Mouse (Mus musculus) hindbrain, postnatal 0 days (tissue): ENCODE data around the gene Naglu. TPM values are rescaled to one million over a fixed set of nuclear protein-coding genes. Genes with fewer than 3 reads are reported as not detected.
A peak's percentile ranks its signal among the peaks of the same experiment; 100 is the strongest.

Source experiments
- ATAC-seq: fragments of 200-750 bp; cut with Nextera tagmentation; 2 replicates; pipeline ENCODE4 v1.8.0; 2017; ENCODE audit warnings: mild to moderate bottlenecking, moderate TSS enrichment, moderate library complexity
- DNase-seq: peaks from one replicate; pipeline ENCODE4 v3.0.0-alpha.2; 2015; ENCODE audit warnings: low spot score
- H3K27ac ChIP-seq: fragments of 300-500 bp; sonication (generic); 2 replicates; pipeline ENCODE4 v1.5.1; 2014; ENCODE audit warnings: mild to moderate bottlenecking
- H3K27me3 ChIP-seq: fragments of 300-500 bp; sonication (generic); 2 replicates; pipeline ENCODE4 v1.6.1; 2014; ENCODE audit warnings: low read length, mixed read lengths; ENCODE audit not compliant: insufficient read depth
- H3K36me3 ChIP-seq: fragments of 300-500 bp; sonication (generic); 2 replicates; pipeline ENCODE4 v1.6.1; 2014; ENCODE audit warnings: low read length, mixed read lengths; ENCODE audit not compliant: insufficient read depth
- H3K4me1 ChIP-seq: fragments of 300-500 bp; sonication (generic); 2 replicates; pipeline ENCODE4 v1.6.1; 2014; ENCODE audit warnings: antibody characterized with exemption, low read length, mixed read lengths; ENCODE audit not compliant: insufficient read depth
- H3K4me2 ChIP-seq: fragments of 300-500 bp; sonication (generic); 2 replicates; pipeline ENCODE4 v1.6.1; 2014; ENCODE audit warnings: low read depth, mild to moderate bottlenecking, low read length, moderate library complexity, mixed read lengths
- H3K4me3 ChIP-seq: fragments of 300-500 bp; sonication (generic); 2 replicates; pipeline ENCODE4 v1.5.1; 2014; ENCODE audit warnings: low read length
- H3K9ac ChIP-seq: fragments of 300-500 bp; sonication (generic); replicated peaks from 2 replicates; pipeline ENCODE4 v1.6.1; 2014; ENCODE audit warnings: mild to moderate bottlenecking, low read length, moderate library complexity, mixed read lengths
- H3K9me3 ChIP-seq: fragments of 300-500 bp; sonication (generic); 2 replicates; pipeline ENCODE4 v1.6.1; 2016; ENCODE audit warnings: low read length, mixed read lengths
- CTCF ChIP-seq: IDR thresholded peaks from 2 replicates; pipeline ENCODE4 v1.5.1; 2016; ENCODE audit warnings: antibody characterized with exemption, control low read depth, low read depth
- WGBS: fragments of 180-500 bp; shearing (Covaris S2); extraction: QIAGEN DNeasy Blood & Tissue Kit; methylation state at CpG from one replicate; pipeline ENCODE4 v1.1.7; 2014; 5-methylcytosine and 5-hydroxymethylcytosine counted together
- polyA plus RNA-seq: library from polyadenylated mRNA; unstranded; fragments of >200 nt; fragmentation: Nextera tagmentation; extraction: Ambion mirVana; gene quantifications from 2 replicates; pipeline ENCODE4 v1.2.1, GENCODE M21; 2015
- total RNA-seq: library from RNA; depleted of rRNA; stranded (reverse); fragments of >200 nt; gene quantifications from 2 replicates; pipeline ENCODE4 v1.2.3, GENCODE M21; 2014

Gene Naglu
- total and polyA plus RNA-seq, 2 experiments from 2014 or later, result 17.0 to 23.8 TPM

- WGBS, result 1% methylated on average over 52 of the region's 52 CpGs
- TF ChIP-seq CTCF, result no peak
- no peaks in the 10 kb centered on the region for H3K9me3 ChIP-seq
Measured at GRCm38 (mm10) chr11:101086756-101087681, 17.2 kb downstream of the Naglu start, which contains the start of gene Mlx. TSS of gene Mlx (plus strand) at chr11:101087277.

GRCm38 (mm10) chr11:101087682-101088055 is 17.9 kb downstream of the Naglu start:
- H3K9ac ChIP-seq, result peak overlapping the region; percentile 92
- 11% methylated on average over 8 of the region's 8 CpGs for WGBS
- H3K4me3 ChIP-seq, result peak overlapping the region; percentile 75
- H3K27ac ChIP-seq, result peak overlapping the region; percentile 91
- no peak for TF ChIP-seq CTCF
- H3K4me2 ChIP-seq, result peak overlapping the region; percentile 98
- peaks cover 25% of the 10 kb centered on the region for H3K4me1 ChIP-seq
- no peaks in the 10 kb centered on the region for H3K27me3 ChIP-seq
- ATAC-seq, result no peak; the same call in 1 of the 2 replicates
- peak; percentile 20 for DNase-seq
- no peaks in the 10 kb centered on the region for H3K9me3 ChIP-seq
- peaks cover 42% of the 10 kb centered on the region for H3K36me3 ChIP-seq

More at GRCm38 (mm10) chr11:101086756-101087681, 17.2 kb downstream of the Naglu start, which contains the start of gene Mlx:
- H3K4me1 ChIP-seq, result peaks cover 25% of the 10 kb centered on the region
- peaks cover 36% of the 10 kb centered on the region for H3K36me3 ChIP-seq
- peak; percentile 86 for ATAC-seq
- peak within 1 kb of the TSS; percentile 91 for H3K27ac ChIP-seq
- H3K4me2 ChIP-seq, result peak within 1 kb of the TSS; percentile 98
- peak within 1 kb of the TSS; percentile 92 for H3K9ac ChIP-seq
- no peaks in the 10 kb centered on the region for H3K27me3 ChIP-seq
- DNase-seq, result peak; percentile 97
- peak within 1 kb of the TSS; percentile 75 for H3K4me3 ChIP-seq

GRCm38 (mm10) chr11:101089931-101090330 is 20.1 kb downstream of the Naglu start:
- Histone ChIP-seq H3K4me3 (no peak overlapping the region), H3K4me2 (no peak overlapping the region), H3K9me3 (no peaks in the 10 kb centered on the region), H3K27ac (no peak overlapping the region), H3K27me3 (no peaks in the 10 kb centered on the region), H3K4me1 (peaks cover 17% of the 10 kb centered on the region), H3K9ac (no peak overlapping the region), H3K36me3 (peaks cover 53% of the 10 kb centered on the region)
- no peak for ATAC-seq
- WGBS, result 94% methylated on average over 1 of the region's 1 CpGs
- TF ChIP-seq CTCF, result no peak
- no peak for DNase-seq

GRCm38 (mm10) chr11:101094930-101095313 is 25.1 kb downstream of the Naglu start:
- TF ChIP-seq CTCF, result no peak
- H3K27ac ChIP-seq, result 0 out of 2 replicates have a peak overlapping the region, but pooled peaks have one; percentile 91
- peak overlapping the region; percentile 88 for H3K4me2 ChIP-seq
- ATAC-seq, result no peak; the same call in 1 of the 2 replicates
- peak; percentile 11 for DNase-seq
- H3K27me3 ChIP-seq, result no peaks in the 10 kb centered on the region
- H3K9me3 ChIP-seq, result no peaks in the 10 kb centered on the region
- under 1% methylated on average over 18 of the region's 18 CpGs for WGBS
- peaks cover 70% of the 10 kb centered on the region for H3K36me3 ChIP-seq
- H3K4me1 ChIP-seq, result peaks cover 2% of the 10 kb centered on the region; the same call in 1 of the 2 replicates
- H3K9ac ChIP-seq, result peak overlapping the region; percentile 64
- H3K4me3 ChIP-seq, result peak overlapping the region; percentile 62

GRCm38 (mm10) chr11:101095314-101096024 is 25.7 kb downstream of the Naglu start, which contains the start of gene Psmc3ip:
TSS of gene Psmc3ip (minus strand) at chr11:101095436.
- Histone ChIP-seq H3K9me3 (no peaks in the 10 kb centered on the region), H3K36me3 (peaks cover 70% of the 10 kb centered on the region), H3K27me3 (no peaks in the 10 kb centered on the region), H3K9ac (peak within 1 kb of the TSS; percentile 64), H3K27ac (peak within 1 kb of the TSS; percentile 91), H3K4me2 (peak within 1 kb of the TSS; percentile 88), H3K4me1 (peaks cover 2% of the 10 kb centered on the region; the same call in 1 of the 2 replicates), H3K4me3 (peak within 1 kb of the TSS; percentile 62)
- peak; percentile 97 for ATAC-seq
- DNase-seq, result peak; percentile 97
- TF ChIP-seq CTCF, result peak; percentile 84
- WGBS, result under 1% methylated on average over 43 of the region's 43 CpGs

- ATAC-seq (no peak), DNase-seq (no peak)
- TF ChIP-seq CTCF, result no peak
- Histone ChIP-seq H3K4me2 (no peak overlapping the region), H3K9ac (no peak overlapping the region), H3K4me1 (peaks cover 2% of the 10 kb centered on the region; the same call in 1 of the 2 replicates), H3K9me3 (no peaks in the 10 kb centered on the region), H3K27ac (no peak overlapping the region), H3K4me3 (no peak overlapping the region), H3K27me3 (no peaks in the 10 kb centered on the region), H3K36me3 (peaks cover 60% of the 10 kb centered on the region)
- 94% methylated on average over 8 of the region's 8 CpGs for WGBS
Measured at GRCm38 (mm10) chr11:101098231-101098630, 28.4 kb downstream of the Naglu start.
